Mouse (Mus musculus): ENCODE measurements at regions not wholly inside any gene's neighbourhood (a gene's known extent, or its start where the extent isn't known, plus 50 kb on each side); places are given as distances from the start of the nearest gene placed in this dataset.

DNA sequence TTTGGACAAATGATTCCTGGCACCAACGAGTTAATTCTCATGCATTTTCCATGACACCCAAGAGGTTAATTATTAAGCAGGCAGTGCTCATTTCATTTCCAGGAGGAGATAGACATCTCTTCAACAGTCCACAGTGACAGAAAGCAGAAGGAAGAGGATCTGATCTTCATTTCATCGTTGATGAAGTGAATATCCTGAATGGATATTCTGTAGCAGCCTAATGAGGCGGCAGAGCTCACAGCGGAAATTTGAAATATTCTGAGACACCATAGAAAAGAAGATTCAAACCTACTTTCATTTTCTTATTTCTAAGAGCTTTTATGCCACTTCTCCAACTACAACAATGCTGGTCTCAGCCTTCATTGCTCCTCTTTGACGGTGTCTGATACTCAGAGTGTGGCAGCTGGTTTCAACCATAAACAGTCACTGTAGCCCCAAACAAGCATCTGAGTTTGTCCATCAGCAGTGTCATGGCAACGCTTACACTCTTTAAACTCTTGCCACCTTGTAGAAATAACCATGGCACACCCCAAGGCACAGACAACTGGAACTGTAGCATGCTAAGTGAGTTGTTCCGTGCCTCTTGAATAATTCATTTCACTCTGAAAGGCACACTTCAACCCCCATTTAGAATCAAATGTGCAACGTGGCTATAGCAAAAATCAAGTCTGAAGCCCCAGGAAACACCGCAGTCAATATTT, 331.3 kb downstream of the Rps29 start:
- no peak overlapping the region for H3K4me3 ChIP-seq (ENCODE audit: low read depth, low read length)
- no peaks in the 10 kb centered on the region for H3K36me3 ChIP-seq (ENCODE audit: insufficient read depth, low read length)
- no peak overlapping the region for H3K27ac ChIP-seq (ENCODE audit: low read length)
- DNase-seq (ENCODE audit: low spot score) (no peak), ATAC-seq (no peak)
- no peaks in the 10 kb centered on the region for H3K4me1 ChIP-seq (ENCODE audit: insufficient read depth, low read depth, low read length)
- H3K9me3 ChIP-seq (ENCODE audit: low read length): no peaks in the 10 kb centered on the region
- no peak overlapping the region for H3K9ac ChIP-seq (replicated peaks; ENCODE audit: low read depth)
- H3K27me3 ChIP-seq (replicated peaks; ENCODE audit: insufficient read depth, low read length): no peaks in the 10 kb centered on the region
- TF ChIP-seq EP300 (IDR thresholded peaks at IDR 0.05): no peak
- TF ChIP-seq CTCF (IDR thresholded peaks at IDR 0.05): no peak
- H3K4me2 ChIP-seq (replicated peaks; ENCODE audit: low read depth, low read length): no peak overlapping the region
- 75% methylated on average over 9 of the region's 9 CpGs for WGBS

DNA sequence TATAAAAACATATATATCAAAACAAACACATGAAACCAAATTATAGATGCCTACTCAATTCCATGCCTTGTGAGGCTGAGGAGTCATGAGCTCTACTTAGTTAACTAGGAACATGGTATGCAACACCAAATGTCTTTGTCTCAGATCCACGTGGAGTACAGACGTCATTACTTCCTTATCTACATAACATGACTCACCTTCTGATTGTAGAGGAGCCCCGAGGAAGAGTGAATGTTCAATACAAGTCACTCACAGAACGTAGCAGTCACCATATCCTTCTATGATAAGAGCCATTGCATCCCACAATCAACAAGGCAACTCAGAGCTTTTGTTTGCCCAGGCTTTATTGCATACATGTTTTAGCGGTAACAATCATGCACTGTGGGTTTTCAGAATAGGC, 364.6 kb downstream of the Rps29 start:
- no peaks in the 10 kb centered on the region for H3K9me3 ChIP-seq (ENCODE audit: low read length)
- no peak for DNase-seq (ENCODE audit: low spot score)
- no peak for ATAC-seq
- H3K4me1 ChIP-seq (ENCODE audit: insufficient read depth, low read depth, low read length): no peaks in the 10 kb centered on the region
- no peak overlapping the region for H3K4me3 ChIP-seq (ENCODE audit: low read depth, low read length)
- no peak overlapping the region for H3K4me2 ChIP-seq (replicated peaks; ENCODE audit: low read depth, low read length)
- no peak overlapping the region for H3K9ac ChIP-seq (replicated peaks; ENCODE audit: low read depth)
- H3K36me3 ChIP-seq (ENCODE audit: insufficient read depth, low read length): no peaks in the 10 kb centered on the region
- WGBS: 59% methylated on average over 5 of the region's 5 CpGs
- H3K27me3 ChIP-seq (replicated peaks; ENCODE audit: insufficient read depth, low read length): no peaks in the 10 kb centered on the region
- no peak overlapping the region for H3K27ac ChIP-seq (ENCODE audit: low read length)
- TF ChIP-seq EP300 (IDR thresholded peaks at IDR 0.05) (no peak), CTCF (IDR thresholded peaks at IDR 0.05) (no peak)

GRCm38 (mm10) chr12:68783636-68784035, 375.4 kb downstream of the Rps29 start:
- Histone ChIP-seq H3K4me1 (ENCODE audit: insufficient read depth, low read depth, low read length) (no peaks in the 10 kb centered on the region), H3K9me3 (ENCODE audit: low read length) (no peaks in the 10 kb centered on the region), H3K4me3 (ENCODE audit: low read depth, low read length) (no peak overlapping the region), H3K9ac (replicated peaks; ENCODE audit: low read depth) (no peak overlapping the region), H3K27ac (ENCODE audit: low read length) (no peak overlapping the region), H3K4me2 (replicated peaks; ENCODE audit: low read depth, low read length) (no peak overlapping the region), H3K36me3 (ENCODE audit: insufficient read depth, low read length) (no peaks in the 10 kb centered on the region), H3K27me3 (replicated peaks; ENCODE audit: insufficient read depth, low read length) (no peaks in the 10 kb centered on the region)
- WGBS: 84% methylated on average over 4 of the region's 4 CpGs
- ATAC-seq (no peak), DNase-seq (ENCODE audit: low spot score) (no peak)
- TF ChIP-seq EP300 (IDR thresholded peaks at IDR 0.05): no peak
- TF ChIP-seq CTCF (IDR thresholded peaks at IDR 0.05): no peak

GRCm38 (mm10) chr12:68775503-68775902, 383.5 kb downstream of the Rps29 start:
- WGBS: 82% methylated on average over 2 of the region's 2 CpGs
- Histone ChIP-seq H3K36me3 (ENCODE audit: insufficient read depth, low read length) (no peaks in the 10 kb centered on the region), H3K9ac (replicated peaks; ENCODE audit: low read depth) (no peak overlapping the region), H3K4me3 (ENCODE audit: low read depth, low read length) (no peak overlapping the region), H3K4me1 (ENCODE audit: insufficient read depth, low read depth, low read length) (no peaks in the 10 kb centered on the region), H3K9me3 (ENCODE audit: low read length) (no peaks in the 10 kb centered on the region), H3K27me3 (replicated peaks; ENCODE audit: insufficient read depth, low read length) (no peaks in the 10 kb centered on the region), H3K27ac (ENCODE audit: low read length) (no peak overlapping the region), H3K4me2 (replicated peaks; ENCODE audit: low read depth, low read length) (no peak overlapping the region)
- ATAC-seq: no peak
- no peak for DNase-seq (ENCODE audit: low spot score)
- TF ChIP-seq CTCF (IDR thresholded peaks at IDR 0.05) (no peak), EP300 (IDR thresholded peaks at IDR 0.05) (no peak)

DNA sequence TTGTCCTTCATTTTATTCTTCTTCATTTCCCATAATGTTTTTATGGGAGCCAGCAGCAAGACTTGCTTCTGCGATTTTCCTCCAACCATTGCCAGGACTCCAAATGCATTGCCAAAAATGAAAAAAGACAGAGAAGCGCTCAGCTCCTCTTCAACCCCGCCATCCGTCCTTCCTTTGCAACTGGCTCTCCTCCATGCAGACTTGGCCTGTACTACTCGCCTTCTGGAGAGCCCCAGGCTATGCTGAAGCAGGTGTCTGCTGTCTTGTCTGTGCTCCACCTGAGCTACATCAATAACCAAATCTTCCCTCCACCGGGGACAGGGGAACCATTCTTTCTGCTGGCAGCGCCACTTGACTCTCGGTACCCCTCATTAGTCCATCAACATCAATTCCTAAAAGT, 384.2 kb downstream of the Rps29 start:
- no peak for TF ChIP-seq CTCF (IDR thresholded peaks at IDR 0.05)
- TF ChIP-seq EP300 (IDR thresholded peaks at IDR 0.05): no peak
- H3K4me2 ChIP-seq (replicated peaks; ENCODE audit: low read depth, low read length): no peak overlapping the region
- H3K4me3 ChIP-seq (ENCODE audit: low read depth, low read length): no peak overlapping the region
- no peak overlapping the region for H3K27ac ChIP-seq (ENCODE audit: low read length)
- ATAC-seq (no peak), DNase-seq (ENCODE audit: low spot score) (no peak)
- no peaks in the 10 kb centered on the region for H3K4me1 ChIP-seq (ENCODE audit: insufficient read depth, low read depth, low read length)
- H3K9me3 ChIP-seq (ENCODE audit: low read length): no peaks in the 10 kb centered on the region
- no peaks in the 10 kb centered on the region for H3K27me3 ChIP-seq (replicated peaks; ENCODE audit: insufficient read depth, low read length)
- WGBS: 83% methylated on average over 8 of the region's 8 CpGs
- H3K9ac ChIP-seq (replicated peaks; ENCODE audit: low read depth): no peak overlapping the region
- no peaks in the 10 kb centered on the region for H3K36me3 ChIP-seq (ENCODE audit: insufficient read depth, low read length)

DNA sequence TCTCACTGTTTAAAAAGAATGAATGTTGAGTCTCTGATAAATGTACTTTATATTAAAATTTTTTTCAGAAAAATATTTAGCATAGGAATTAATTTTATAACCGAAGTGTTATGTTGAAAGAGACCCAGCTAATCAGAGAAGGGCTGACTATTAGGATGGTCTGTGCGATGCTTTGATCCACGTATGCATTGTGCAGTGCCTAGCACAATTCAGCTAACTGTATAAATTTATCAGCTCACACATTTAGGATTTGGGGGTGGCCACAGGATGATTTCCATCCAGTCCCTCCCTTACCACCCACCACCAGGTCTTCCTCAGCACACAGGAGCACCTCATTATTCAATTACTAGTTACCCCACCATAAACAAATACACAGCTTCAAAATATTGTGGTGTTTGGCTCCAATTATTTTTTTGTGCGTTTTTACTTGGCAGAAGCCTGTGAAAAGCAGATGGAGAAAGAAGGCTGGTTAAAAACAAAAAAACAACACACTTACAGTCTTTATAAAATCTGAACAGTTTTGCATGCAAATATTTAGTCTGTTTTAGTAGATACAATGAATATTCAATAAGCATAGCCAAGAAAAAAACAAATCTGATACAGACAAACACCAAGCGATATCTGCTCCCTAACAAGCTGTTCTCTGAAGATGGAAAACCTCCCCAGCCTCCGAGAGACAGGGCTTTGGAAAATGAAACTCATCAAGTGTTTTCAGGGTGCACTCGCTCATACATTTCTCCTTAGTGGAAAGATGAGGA, 400.5 kb downstream of the Rps29 start:
- no peak for ATAC-seq
- Histone ChIP-seq H3K27me3 (replicated peaks; ENCODE audit: insufficient read depth, low read length) (no peaks in the 10 kb centered on the region), H3K9me3 (ENCODE audit: low read length) (no peaks in the 10 kb centered on the region), H3K4me2 (replicated peaks; ENCODE audit: low read depth, low read length) (no peak overlapping the region), H3K9ac (replicated peaks; ENCODE audit: low read depth) (no peak overlapping the region), H3K4me1 (ENCODE audit: insufficient read depth, low read depth, low read length) (no peaks in the 10 kb centered on the region), H3K27ac (ENCODE audit: low read length) (no peak overlapping the region), H3K36me3 (ENCODE audit: insufficient read depth, low read length) (no peaks in the 10 kb centered on the region), H3K4me3 (ENCODE audit: low read depth, low read length) (no peak overlapping the region)
- no peak for DNase-seq (ENCODE audit: low spot score)
- TF ChIP-seq CTCF (IDR thresholded peaks at IDR 0.05) (no peak), EP300 (IDR thresholded peaks at IDR 0.05) (no peak)
- 69% methylated on average over 7 of the region's 7 CpGs for WGBS
